Mouse (Mus musculus) midbrain, embryonic 15.5 days (tissue): ENCODE data around the gene Akt3. TPM values are rescaled to one million over a fixed set of nuclear protein-coding genes. Genes with fewer than 3 reads are reported as not detected.

Experiments used
- ATAC-seq: fragments of 200-750 bp; cut with Nextera tagmentation; replicated peaks from 2 replicates; pipeline ENCODE4 v1.8.0; 2017; ENCODE audit warnings: moderate TSS enrichment
- H3K27ac ChIP-seq: fragments of 300-500 bp; sonication (generic); 2 replicates; pipeline ENCODE4 v1.5.1; 2015; ENCODE audit warnings: mild to moderate bottlenecking, inconsistent platforms
- H3K27me3 ChIP-seq: fragments of 300-500 bp; sonication (generic); replicated peaks from 2 replicates; pipeline ENCODE4 v1.6.1; 2015; ENCODE audit warnings: inconsistent platforms
- H3K36me3 ChIP-seq: fragments of 300-500 bp; sonication (generic); replicated peaks from 2 replicates; pipeline ENCODE4 v1.6.1; 2015; ENCODE audit warnings: inconsistent platforms
- H3K4me1 ChIP-seq: fragments of 300-500 bp; sonication (generic); 2 replicates; pipeline ENCODE4 v1.6.1; 2015; ENCODE audit warnings: inconsistent platforms
- H3K4me2 ChIP-seq: fragments of 300-500 bp; sonication (generic); 2 replicates; pipeline ENCODE4 v1.6.1; 2015; ENCODE audit warnings: inconsistent platforms, mild to moderate bottlenecking, moderate library complexity
- H3K4me3 ChIP-seq: fragments of 300-500 bp; sonication (generic); 2 replicates; pipeline ENCODE4 v1.5.1; 2015; ENCODE audit warnings: mild to moderate bottlenecking, inconsistent platforms
- H3K9ac ChIP-seq: fragments of 300-500 bp; sonication (generic); 2 replicates; pipeline ENCODE4 v1.6.1; 2015; ENCODE audit warnings: mild to moderate bottlenecking, inconsistent platforms
- H3K9me3 ChIP-seq: fragments of 300-500 bp; sonication (generic); 2 replicates; pipeline ENCODE4 v1.6.1; 2016; ENCODE audit warnings: inconsistent platforms
- WGBS: fragments of 180-500 bp; shearing (Covaris S2); methylation state at CpG from one replicate; pipeline ENCODE4 v1.1.7; 2015; ENCODE audit warnings: mixed read lengths; 5-methylcytosine and 5-hydroxymethylcytosine counted together
- polyA plus RNA-seq: library from polyadenylated mRNA; unstranded; fragments of >200 nt; fragmentation: Nextera tagmentation; extraction: Ambion mirVana; gene quantifications from 2 replicates; pipeline ENCODE4 v1.2.1, GENCODE M21; 2015

Akt3 gene
- polyA plus RNA-seq: 22.4 and 23.4 TPM in 2 replicates

GRCm38 (mm10) chr1:177258034-177258342 is at the start of gene Akt3:
Akt3 (minus strand) TSS chr1:177258203.
- peak within 1 kb of the TSS; percentile 90 for H3K4me2 ChIP-seq
- peaks cover 16% of the 10 kb centered on the region for H3K4me1 ChIP-seq
- no peaks in the 10 kb centered on the region for H3K9me3 ChIP-seq
- peak within 1 kb of the TSS; percentile 95 for H3K4me3 ChIP-seq
- H3K27me3 ChIP-seq: no peaks in the 10 kb centered on the region
- H3K9ac ChIP-seq: peak within 1 kb of the TSS; percentile 94
- H3K36me3 ChIP-seq: no peaks in the 10 kb centered on the region
- H3K27ac ChIP-seq: peak within 1 kb of the TSS; percentile 99
- 1% methylated on average over 16 of the region's 32 CpGs for WGBS
- ATAC-seq: peak; percentile 61

DNA sequence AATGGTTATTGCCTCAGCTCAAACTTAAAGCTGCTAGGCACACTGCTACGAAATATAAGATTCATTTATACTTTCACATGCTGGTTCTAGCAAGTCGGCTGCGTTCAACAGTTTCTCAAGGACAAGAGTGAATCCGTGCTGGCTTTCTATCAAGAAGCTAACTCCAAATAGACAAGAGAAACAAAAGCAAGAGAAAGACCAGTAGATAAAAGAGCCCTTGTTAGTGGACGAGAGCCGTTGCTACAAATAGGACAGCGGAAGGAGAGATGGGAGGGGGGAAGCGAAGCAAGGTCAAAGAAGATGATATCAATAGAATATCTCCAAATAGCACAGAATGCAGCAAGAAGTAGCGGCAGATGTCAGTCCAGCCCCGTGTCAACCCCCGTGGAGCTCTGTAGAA is 49.5 kb upstream of the Akt3 start:
- Histone ChIP-seq H3K4me2 (peak overlapping the region; percentile 28), H3K4me1 (0 out of 2 replicates have a peak, but pooled peaks cover 9% of the 10 kb centered on the region), H3K27ac (no peak overlapping the region), H3K9ac (no peak overlapping the region), H3K4me3 (no peak overlapping the region), H3K36me3 (no peaks in the 10 kb centered on the region), H3K9me3 (no peaks in the 10 kb centered on the region), H3K27me3 (no peaks in the 10 kb centered on the region)
- 36% methylated on average over 11 of the region's 11 CpGs for WGBS
- ATAC-seq: no peak

- H3K27me3 ChIP-seq: no peaks in the 10 kb centered on the region
- no peaks in the 10 kb centered on the region for H3K36me3 ChIP-seq
- ATAC-seq: no peak
- no peak overlapping the region for H3K27ac ChIP-seq
- H3K9me3 ChIP-seq: no peaks in the 10 kb centered on the region
- no peak overlapping the region for H3K9ac ChIP-seq
- H3K4me3 ChIP-seq: no peak overlapping the region
- WGBS: 94% methylated on average over 1 of the region's 1 CpGs
- H3K4me1 ChIP-seq: no peaks in the 10 kb centered on the region
- no peak overlapping the region for H3K4me2 ChIP-seq
These were observed 40.2 kb upstream of the Akt3 start for GRCm38 (mm10) chr1:177298231-177298630.

GRCm38 (mm10) chr1:177286764-177287163 is 28.8 kb upstream of the Akt3 start:
- Histone ChIP-seq H3K9ac (no peak overlapping the region), H3K4me2 (no peak overlapping the region), H3K27me3 (no peaks in the 10 kb centered on the region), H3K4me1 (no peaks in the 10 kb centered on the region), H3K4me3 (no peak overlapping the region), H3K27ac (no peak overlapping the region), H3K36me3 (no peaks in the 10 kb centered on the region), H3K9me3 (no peaks in the 10 kb centered on the region)
- whole genome bisulfite sequencing: 24% methylated on average over 3 of the region's 3 CpGs
- no peak for ATAC-seq

DNA sequence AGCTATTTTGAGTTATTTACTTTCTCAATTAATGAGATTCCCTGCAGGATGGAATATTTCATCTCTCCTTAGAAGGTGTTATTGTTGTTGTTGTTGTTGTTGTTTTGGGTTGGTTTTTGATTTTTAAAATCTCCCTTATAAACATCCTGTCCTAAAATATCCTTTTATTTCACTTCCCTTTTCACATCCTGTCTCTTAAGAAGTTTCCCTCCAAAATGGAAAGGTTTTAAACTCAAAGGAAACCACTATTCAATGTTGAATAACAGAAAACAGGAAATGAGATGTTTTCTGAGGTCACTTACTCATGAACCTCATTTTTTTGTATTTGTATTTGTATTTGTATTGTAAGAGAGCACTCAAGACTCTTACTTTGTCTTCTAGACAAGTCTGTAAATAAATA is 23.9 kb upstream of the Akt3 start:
- no peaks in the 10 kb centered on the region for H3K27me3 ChIP-seq
- no peak overlapping the region for H3K27ac ChIP-seq
- no peaks in the 10 kb centered on the region for H3K36me3 ChIP-seq
- no peaks in the 10 kb centered on the region for H3K4me1 ChIP-seq
- no peaks in the 10 kb centered on the region for H3K9me3 ChIP-seq
- ATAC-seq: no peak
- no peak overlapping the region for H3K4me3 ChIP-seq
- H3K9ac ChIP-seq: no peak overlapping the region
- H3K4me2 ChIP-seq: no peak overlapping the region

GRCm38 (mm10) chr1:177277361-177277760 is 19.4 kb upstream of the Akt3 start:
- no peak overlapping the region for H3K4me3 ChIP-seq
- H3K36me3 ChIP-seq: no peaks in the 10 kb centered on the region
- no peaks in the 10 kb centered on the region for H3K9me3 ChIP-seq
- WGBS: 92% methylated on average over 5 of the region's 5 CpGs
- no peak overlapping the region for H3K27ac ChIP-seq
- H3K4me1 ChIP-seq: no peaks in the 10 kb centered on the region
- ATAC-seq: no peak
- no peaks in the 10 kb centered on the region for H3K27me3 ChIP-seq
- no peak overlapping the region for H3K4me2 ChIP-seq
- H3K9ac ChIP-seq: no peak overlapping the region

DNA sequence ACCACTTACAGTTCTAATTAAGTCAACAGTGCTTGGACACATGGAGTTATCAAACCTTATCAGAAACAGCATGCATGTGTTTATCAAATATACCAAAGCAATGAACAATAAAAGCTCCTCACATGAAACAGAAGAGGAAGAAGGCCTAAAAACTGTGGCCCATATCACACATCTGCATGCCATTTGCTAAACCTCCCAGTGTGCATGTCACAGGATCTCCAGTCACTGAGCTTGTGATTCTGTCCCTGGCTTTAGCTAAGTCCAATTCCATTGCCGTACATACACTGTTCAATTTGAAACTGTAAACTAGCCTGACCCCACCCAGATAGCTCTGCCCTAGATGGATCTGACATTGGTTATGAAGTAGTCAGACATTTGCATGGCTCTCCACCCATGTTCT is 9.6 kb upstream of the Akt3 start:
- no peaks in the 10 kb centered on the region for H3K36me3 ChIP-seq
- ATAC-seq: no peak
- H3K4me3 ChIP-seq: no peak overlapping the region
- no peaks in the 10 kb centered on the region for H3K27me3 ChIP-seq
- H3K9ac ChIP-seq: no peak overlapping the region
- H3K4me2 ChIP-seq: no peak overlapping the region
- H3K27ac ChIP-seq: no peak overlapping the region
- 80% methylated on average over 1 of the region's 1 CpGs for WGBS
- no peaks in the 10 kb centered on the region for H3K4me1 ChIP-seq
- no peaks in the 10 kb centered on the region for H3K9me3 ChIP-seq

- Histone ChIP-seq H3K4me3 (no peak overlapping the region), H3K4me2 (no peak overlapping the region), H3K9me3 (no peaks in the 10 kb centered on the region), H3K4me1 (peaks cover 10% of the 10 kb centered on the region), H3K27me3 (no peaks in the 10 kb centered on the region), H3K36me3 (no peaks in the 10 kb centered on the region), H3K9ac (no peak overlapping the region), H3K27ac (no peak overlapping the region)
- ATAC-seq: no peak
- WGBS: 72% methylated on average over 2 of the region's 2 CpGs
These were observed 4.9 kb upstream of the Akt3 start for GRCm38 (mm10) chr1:177262926-177263325.

DNA sequence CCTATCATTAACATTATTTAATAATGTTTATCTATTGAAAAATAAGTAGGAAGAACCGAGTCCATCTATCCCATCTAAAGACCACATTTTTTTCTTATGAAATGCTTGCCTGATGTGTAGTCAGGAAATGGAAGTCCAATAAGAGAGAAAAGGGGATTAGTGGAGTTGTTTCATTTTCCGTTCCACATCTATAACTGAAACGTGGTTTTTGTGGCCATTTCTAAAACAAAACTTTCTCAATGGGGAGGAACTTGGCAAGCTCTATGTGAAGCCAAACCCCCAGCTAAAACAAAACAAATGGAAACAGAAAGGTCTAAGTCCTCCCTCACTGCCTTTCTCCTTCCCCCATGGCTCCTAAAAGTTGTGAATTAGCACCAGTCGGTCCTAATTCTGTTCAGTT is 2.8 kb upstream of the Akt3 start:
- WGBS: 73% methylated on average over 4 of the region's 4 CpGs
- Histone ChIP-seq H3K4me1 (peaks cover 10% of the 10 kb centered on the region), H3K4me2 (no peak overlapping the region), H3K4me3 (no peak overlapping the region), H3K36me3 (no peaks in the 10 kb centered on the region), H3K27me3 (no peaks in the 10 kb centered on the region), H3K27ac (no peak overlapping the region), H3K9ac (no peak overlapping the region), H3K9me3 (no peaks in the 10 kb centered on the region)
- ATAC-seq: no peak

GRCm38 (mm10) chr1:177259038-177259600 is 1.1 kb upstream of the Akt3 start:
- Histone ChIP-seq H3K4me1 (peaks cover 16% of the 10 kb centered on the region), H3K9ac (peak overlapping the region; percentile 94), H3K4me2 (peak overlapping the region; percentile 90), H3K27ac (peak overlapping the region; percentile 99), H3K9me3 (no peaks in the 10 kb centered on the region), H3K27me3 (no peaks in the 10 kb centered on the region), H3K4me3 (peak overlapping the region; percentile 95), H3K36me3 (no peaks in the 10 kb centered on the region)
- no peak for ATAC-seq
- 24% methylated on average over 16 of the region's 16 CpGs for WGBS

- Histone ChIP-seq H3K4me2 (peak overlapping the region; percentile 90), H3K27me3 (no peaks in the 10 kb centered on the region), H3K27ac (peak overlapping the region; percentile 99), H3K9me3 (no peaks in the 10 kb centered on the region), H3K4me1 (peaks cover 16% of the 10 kb centered on the region), H3K9ac (peak overlapping the region; percentile 94), H3K4me3 (peak overlapping the region; percentile 95), H3K36me3 (no peaks in the 10 kb centered on the region)
- WGBS: under 1% methylated on average over 62 of the region's 86 CpGs
- peak; percentile 87 for ATAC-seq
These were observed 487 bp upstream of the Akt3 start for GRCm38 (mm10) chr1:177258343-177259037.

DNA sequence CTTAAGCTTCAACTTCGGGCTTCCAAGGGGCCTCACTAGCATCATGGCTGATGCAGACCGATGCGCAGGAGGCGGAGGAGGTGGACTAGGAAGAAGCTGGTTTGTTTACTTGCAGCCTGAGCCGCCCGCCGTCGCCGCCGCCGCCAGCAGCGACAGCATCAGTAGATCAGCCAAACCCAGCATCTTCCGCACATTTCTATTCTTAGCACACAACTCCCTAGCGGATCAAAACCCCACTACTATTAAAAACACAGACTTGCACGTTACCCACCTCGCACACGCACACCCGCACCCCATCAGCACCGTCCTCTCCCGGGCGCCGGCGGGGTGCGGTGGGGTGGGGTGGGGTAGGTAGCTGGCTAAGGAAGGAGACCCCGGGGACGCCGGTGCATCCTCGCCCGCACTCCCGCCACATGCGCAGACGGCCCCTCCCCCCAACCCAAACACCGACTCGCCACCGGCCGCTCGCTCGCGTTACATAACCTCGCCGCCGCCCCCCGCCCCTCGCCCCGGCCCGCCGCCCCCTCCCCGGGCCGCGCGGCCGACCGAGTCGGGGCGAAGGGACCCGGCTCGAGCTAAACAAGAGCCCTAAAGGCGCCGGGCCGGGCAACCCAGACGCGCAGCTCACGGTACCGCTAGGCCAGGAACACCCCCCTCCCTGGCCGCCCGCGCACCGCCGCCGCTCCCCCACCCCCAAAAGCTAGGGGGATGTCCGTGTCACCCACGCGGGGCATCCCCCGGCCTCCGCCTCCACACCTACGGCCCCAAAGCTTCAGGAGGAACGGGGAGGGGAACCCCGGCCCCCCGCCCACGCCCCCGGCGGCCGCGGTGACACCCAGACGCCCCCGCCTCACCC is 597 bp downstream of the Akt3 start:
- Histone ChIP-seq H3K4me2 (peak overlapping the region; percentile 90), H3K36me3 (no peaks in the 10 kb centered on the region), H3K4me3 (peak overlapping the region; percentile 95), H3K9me3 (no peaks in the 10 kb centered on the region), H3K4me1 (peaks cover 16% of the 10 kb centered on the region), H3K9ac (peak overlapping the region; percentile 94), H3K27me3 (no peaks in the 10 kb centered on the region), H3K27ac (peak overlapping the region; percentile 99)
- peak; percentile 79 for ATAC-seq
- WGBS: under 1% methylated on average over 73 of the region's 86 CpGs
